Mouse (Mus musculus) myocyte (in vitro differentiated cells): ENCODE measurements around the gene Galntl5.

Experiments used
- CEBPB ChIP-seq: IDR thresholded peaks from 2 replicates; pipeline ENCODE4 v1.6.1; 2011; ENCODE audit warnings: mild to moderate bottlenecking, moderate library complexity; ENCODE audit not compliant: poor library complexity, insufficient read depth, severe bottlenecking
- E2F4 ChIP-seq: IDR thresholded peaks from one replicate; pipeline ENCODE4 v1.6.1; 2011; ENCODE audit warnings: mild to moderate bottlenecking, control low read depth, moderate library complexity; ENCODE audit not compliant: insufficient read depth
- MAX ChIP-seq: IDR thresholded peaks from one replicate; pipeline ENCODE4 v1.6.1; 2011; ENCODE audit warnings: low read depth, mild to moderate bottlenecking, control low read depth
- MYOD1 ChIP-seq, 3 experiments: IDR thresholded peaks; one replicate each; pipeline ENCODE4 v1.6.1; 2011; ENCODE audit warnings: control low read depth in 2 of 3, low read depth in 2 of 3, mild to moderate bottlenecking in 2 of 3, moderate library complexity in 1 of 3; ENCODE audit not compliant: insufficient read length in 2 of 3, control insufficient read depth in 1 of 3
- MYOG ChIP-seq, 3 experiments: IDR thresholded peaks; one replicate each; pipeline ENCODE4 v1.6.1; 2011; ENCODE audit warnings: control low read depth in 2 of 3, low read depth in 2 of 3, mild to moderate bottlenecking in 2 of 3; ENCODE audit not compliant: insufficient read length in 2 of 3, control insufficient read depth in 1 of 3, insufficient read depth in 1 of 3
- POLR2A ChIP-seq: IDR thresholded peaks from one replicate; pipeline ENCODE4 v1.6.1; 2011; ENCODE audit warnings: low read depth, mild to moderate bottlenecking, control low read depth, moderate library complexity; ENCODE audit not compliant: insufficient read length
- POLR2AphosphoS2 ChIP-seq: IDR thresholded peaks from one replicate; pipeline ENCODE4 v1.6.1; 2011; ENCODE audit warnings: low read depth, control low read depth; ENCODE audit not compliant: insufficient read length
- REST ChIP-seq: IDR thresholded peaks from one replicate; pipeline ENCODE4 v1.6.1; 2011; ENCODE audit warnings: mild to moderate bottlenecking, control low read depth, moderate library complexity; ENCODE audit not compliant: insufficient read depth, insufficient read length
- SRF ChIP-seq: IDR thresholded peaks from one replicate; pipeline ENCODE4 v1.6.1; 2011; ENCODE audit warnings: low read depth; ENCODE audit not compliant: control insufficient read depth, insufficient read length
- TCF12 ChIP-seq: IDR thresholded peaks from one replicate; pipeline ENCODE4 v1.6.1; 2011; ENCODE audit warnings: mild to moderate bottlenecking, control low read depth; ENCODE audit not compliant: poor library complexity, insufficient read depth, severe bottlenecking
- TCF3 ChIP-seq: IDR thresholded peaks from one replicate; pipeline ENCODE4 v1.6.1; 2011; ENCODE audit warnings: low read depth, control low read depth; ENCODE audit not compliant: insufficient read length
- USF1 ChIP-seq: IDR thresholded peaks from one replicate; pipeline ENCODE4 v1.6.1; 2011; ENCODE audit warnings: low read depth, mild to moderate bottlenecking, control low read depth, moderate library complexity

DNA sequence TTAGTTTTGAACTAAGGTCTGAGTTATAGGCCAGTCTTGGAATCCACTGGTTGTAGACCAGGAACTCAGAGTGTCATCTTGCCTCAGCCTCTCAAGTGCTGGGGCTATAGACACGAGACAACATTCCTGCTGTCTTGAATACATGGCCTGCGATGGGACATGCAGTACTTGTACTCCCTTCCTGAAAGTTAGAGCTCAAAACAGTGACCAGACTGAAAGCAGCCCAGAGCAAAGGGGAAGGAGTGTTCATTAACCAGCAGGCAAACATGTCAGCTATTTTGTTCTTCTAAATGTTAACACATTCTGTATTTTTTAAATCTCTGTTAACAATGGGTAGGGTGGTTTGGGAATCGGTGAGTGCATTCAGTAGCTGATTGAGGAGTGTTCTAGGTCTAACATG lies 65.8 kb downstream of the Galntl5 start:
- TF ChIP-seq TCF12 (no peak), USF1 (no peak), POLR2A (no peak), POLR2AphosphoS2 (no peak), CEBPB (no peak), MYOD1 (IDR thresholded peaks at IDR 0.05; ENCODE audit: control insufficient read depth in 1 of 3, insufficient read length in 2 of 3, low read depth in 2 of 3) (no peak), MAX (no peak), REST (no peak), E2F4 (no peak), MYOG (IDR thresholded peaks at IDR 0.05; ENCODE audit: control insufficient read depth in 1 of 3, insufficient read depth in 1 of 3, insufficient read length in 2 of 3, low read depth in 2 of 3) (no peak), SRF (no peak), TCF3 (no peak)
